Mouse (Mus musculus) E14TG2a.4 (cell line): ENCODE measurements around the gene Pdzd2.

Experiments used
- CTCF ChIP-seq: conservative IDR thresholded peaks from 2 replicates; pipeline ENCODE4 v1.5.1; 2014; ENCODE audit warnings: low read length
- POU5F1 ChIP-seq: IDR thresholded peaks from 2 replicates; pipeline ENCODE4 v1.6.1; 2014; ENCODE audit warnings: low read length, borderline replicate concordance

- TF ChIP-seq CTCF (no peak; the same call in 1 of the 2 replicates), POU5F1 (no peak)
Observed at GRCm38 (mm10) chr15:12788536-12788935, 48.8 kb upstream of the Pdzd2 start.
